Mouse (Mus musculus) ES-E14 (cell line): ENCODE measurements around the gene Zfp503.

ENCODE experiments used
- CHD2 ChIP-seq: IDR thresholded peaks from 2 replicates; pipeline ENCODE4 v1.6.1; 2014; ENCODE audit warnings: mild to moderate bottlenecking, low read depth, low read length, inconsistent platforms
- HCFC1 ChIP-seq: IDR thresholded peaks from 2 replicates; pipeline ENCODE4 v1.6.1; 2012; ENCODE audit warnings: low read length, inconsistent platforms, borderline replicate concordance; ENCODE audit not compliant: insufficient read depth
- MAFK ChIP-seq: IDR thresholded peaks from 2 replicates; pipeline ENCODE4 v1.6.1; 2014; ENCODE audit warnings: mild to moderate bottlenecking, low read depth, low read length, inconsistent platforms; ENCODE audit not compliant: insufficient read depth
- ZNF384 ChIP-seq: IDR thresholded peaks from 2 replicates; pipeline ENCODE4 v1.6.1; 2012; ENCODE audit warnings: low read depth, low read length, inconsistent platforms

DNA sequence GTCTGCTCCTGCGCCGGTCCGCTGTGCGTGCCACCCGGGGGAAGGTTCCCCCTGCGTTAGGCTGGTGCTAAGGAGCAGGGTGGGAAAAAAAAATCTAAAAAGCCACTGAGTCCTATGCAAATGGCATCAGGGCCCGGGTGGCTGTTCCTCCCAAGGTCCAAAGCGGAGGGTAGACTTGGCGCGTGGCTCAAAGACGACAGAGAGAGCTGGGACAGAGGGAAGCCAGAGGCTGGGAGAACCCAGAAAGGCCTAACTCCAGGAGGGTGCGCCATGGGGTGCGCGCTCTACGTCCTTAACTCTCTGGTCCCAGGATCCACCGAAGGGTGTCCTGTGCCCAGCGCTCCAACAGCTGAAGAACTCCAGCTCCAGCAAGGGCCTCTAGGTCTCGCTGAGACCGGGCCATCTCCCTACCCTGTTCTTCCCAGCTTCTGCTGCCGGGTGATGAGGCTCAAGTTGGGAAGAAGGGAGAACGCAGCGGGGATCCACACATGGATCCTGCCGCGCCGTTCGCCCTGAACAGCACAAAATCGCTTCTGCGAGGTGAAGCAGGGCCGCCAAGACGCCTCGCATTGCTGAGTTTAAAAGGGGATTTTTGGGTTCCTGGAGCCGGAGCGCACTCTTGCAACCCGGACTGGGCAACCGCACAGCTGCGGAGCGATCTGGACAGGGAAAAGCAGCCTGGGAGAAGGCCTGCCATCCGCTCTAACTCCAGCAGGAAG, 6.7 kb downstream of the Zfp503 start:
- TF ChIP-seq HCFC1 (no peak), CHD2 (no peak), ZNF384 (no peak), MAFK (no peak)
